Mouse (Mus musculus) spleen, adult 2 months (tissue): ENCODE measurements around the gene Ctrb1. TPM values are rescaled to one million over a fixed set of nuclear protein-coding genes. Genes with fewer than 3 reads are reported as not detected.

Experiments used
- DNase-seq, 2 experiments: peaks; one replicate each; pipeline versions ENCODE4 v3.0.0 to v3.0.0-alpha.2; 2012 to 2021; ENCODE audit warnings: low spot score in 2 of 2, low read depth in 1 of 2
- H3K27ac ChIP-seq: fragments of 200-500 bp; 2 replicates; pipeline ENCODE4 v1.5.1; 2012; ENCODE audit warnings: low read length, inconsistent platforms; ENCODE audit not compliant: insufficient read depth
- H3K27me3 ChIP-seq: fragments of 200-500 bp; 2 replicates; pipeline ENCODE4 v1.6.1; 2012; ENCODE audit warnings: mild to moderate bottlenecking, moderate library complexity, low read length, inconsistent platforms; ENCODE audit not compliant: control insufficient read depth, insufficient read depth
- H3K36me3 ChIP-seq: fragments of 200-500 bp; 2 replicates; pipeline ENCODE4 v1.6.1; 2012; ENCODE audit warnings: mild to moderate bottlenecking, low read length, inconsistent platforms; ENCODE audit not compliant: control insufficient read depth, insufficient read depth
- H3K4me1 ChIP-seq: fragments of 200-500 bp; 2 replicates; pipeline ENCODE4 v1.6.1; 2011; ENCODE audit warnings: inconsistent platforms; ENCODE audit not compliant: control insufficient read depth, insufficient read depth, insufficient read length
- H3K4me3 ChIP-seq: fragments of 200-500 bp; 2 replicates; pipeline ENCODE4 v1.5.1; 2011; ENCODE audit warnings: mild to moderate bottlenecking, inconsistent platforms; ENCODE audit not compliant: insufficient read depth, insufficient read length; ENCODE audit errors: extremely low read depth
- CTCF ChIP-seq: fragments of 200-500 bp; IDR thresholded peaks from 2 replicates; pipeline ENCODE4 v1.5.1; 2011; ENCODE audit warnings: mild to moderate bottlenecking, inconsistent platforms; ENCODE audit not compliant: insufficient read depth, insufficient read length, insufficient replicate concordance; ENCODE audit errors: extremely low read depth
- POLR2A ChIP-seq: fragments of 200-500 bp; IDR thresholded peaks from 2 replicates; pipeline ENCODE4 v1.6.1; 2011; ENCODE audit warnings: low read depth, low read length, inconsistent platforms
- WGBS: fragments of 180-500 bp; shearing (Covaris S2); methylation state at CpG from one replicate; pipeline ENCODE4 v1.1.7; 2018; 5-methylcytosine and 5-hydroxymethylcytosine counted together
- polyA plus RNA-seq: library from polyadenylated mRNA; depleted of rRNA; stranded (reverse); fragments of >200 nt; gene quantifications from 2 replicates; pipeline ENCODE4 v1.2.3, GENCODE M21; 2012; rRNA removed

The Ctrb1 gene
- polyA plus RNA-seq, result 23,675 and 41,549 TPM in 2 replicates

- Histone ChIP-seq H3K27me3 (no peaks in the 10 kb centered on the region), H3K4me3 (no peak within 1 kb of the TSS)
Measured at GRCm38 (mm10) chr8:111690960-111691445, at the start of gene Ctrb1. Gene Ctrb1 (minus strand): TSS chr8:111691010.

GRCm38 (mm10) chr8:111740301-111740711 lies 49.5 kb upstream of the Ctrb1 start:
- no peak for DNase-seq
- TF ChIP-seq CTCF (no peak), POLR2A (no peak)
- WGBS, result 82% methylated on average over 7 of the region's 7 CpGs
- H3K4me3 ChIP-seq, result no peak overlapping the region
- H3K36me3 ChIP-seq, result no peaks in the 10 kb centered on the region
- H3K4me1 ChIP-seq, result no peaks in the 10 kb centered on the region; the same call in 1 of the 2 replicates
- H3K27ac ChIP-seq, result no peak overlapping the region
- H3K27me3 ChIP-seq, result peaks cover 12% of the 10 kb centered on the region

More at GRCm38 (mm10) chr8:111690960-111691445, at the start of gene Ctrb1:
- no peak for DNase-seq
- Histone ChIP-seq H3K4me1 (no peaks in the 10 kb centered on the region), H3K36me3 (no peaks in the 10 kb centered on the region), H3K27ac (no peak within 1 kb of the TSS)
- WGBS, result 85% methylated on average over 2 of the region's 2 CpGs
- TF ChIP-seq CTCF, result no peak
- no peak for TF ChIP-seq POLR2A

- WGBS, result 26% methylated on average over 7 of the region's 7 CpGs
- peaks cover 12% of the 10 kb centered on the region for H3K27me3 ChIP-seq
- no peak for TF ChIP-seq POLR2A
- no peaks in the 10 kb centered on the region for H3K36me3 ChIP-seq
- no peak overlapping the region; the same call in 1 of the 2 replicates for H3K27ac ChIP-seq
- DNase-seq, result no peak
- no peaks in the 10 kb centered on the region; the same call in 1 of the 2 replicates for H3K4me1 ChIP-seq
- H3K4me3 ChIP-seq, result no peak overlapping the region
Measured at GRCm38 (mm10) chr8:111739604-111740003, 48.8 kb upstream of the Ctrb1 start.

GRCm38 (mm10) chr8:111738867-111739266 lies 48.1 kb upstream of the Ctrb1 start:
- no peak overlapping the region for H3K27ac ChIP-seq
- TF ChIP-seq POLR2A (no peak), CTCF (no peak)

GRCm38 (mm10) chr8:111736321-111736720 lies 45.5 kb upstream of the Ctrb1 start:
- Histone ChIP-seq H3K27me3 (peaks cover 9% of the 10 kb centered on the region), H3K4me1 (peaks cover 3% of the 10 kb centered on the region; the same call in 1 of the 2 replicates), H3K27ac (peak overlapping the region; percentile 23; the same call in 1 of the 2 replicates), H3K36me3 (no peaks in the 10 kb centered on the region), H3K4me3 (no peak overlapping the region)
- no peak for TF ChIP-seq CTCF
- 74% methylated on average over 7 of the region's 7 CpGs for WGBS
- DNase-seq, result no peak

More at GRCm38 (mm10) chr8:111738867-111739266, 48.1 kb upstream of the Ctrb1 start:
- Histone ChIP-seq H3K36me3 (no peaks in the 10 kb centered on the region), H3K27me3 (peaks cover 10% of the 10 kb centered on the region), H3K4me3 (no peak overlapping the region), H3K4me1 (no peaks in the 10 kb centered on the region; the same call in 1 of the 2 replicates)
- WGBS, result 62% methylated on average over 6 of the region's 6 CpGs
- DNase-seq, result no peak

- 67% methylated on average over 4 of the region's 4 CpGs for WGBS
- TF ChIP-seq POLR2A, result no peak
- no peak for TF ChIP-seq CTCF
- peaks cover 14% of the 10 kb centered on the region for H3K27me3 ChIP-seq
- peaks cover 6% of the 10 kb centered on the region; the same call in 1 of the 2 replicates for H3K4me1 ChIP-seq
- H3K36me3 ChIP-seq, result no peaks in the 10 kb centered on the region
- no peak for DNase-seq
- peak overlapping the region; percentile 0; the same call in 1 of the 2 replicates for H3K27ac ChIP-seq
- H3K4me3 ChIP-seq, result no peak overlapping the region
Measured at GRCm38 (mm10) chr8:111735791-111736190, 45.0 kb upstream of the Ctrb1 start.

- H3K4me1 ChIP-seq, result peaks cover 6% of the 10 kb centered on the region; the same call in 1 of the 2 replicates
- H3K36me3 ChIP-seq, result no peaks in the 10 kb centered on the region
- 46% methylated on average over 8 of the region's 8 CpGs for WGBS
- H3K27ac ChIP-seq, result peak overlapping the region; percentile 60
- H3K27me3 ChIP-seq, result peaks cover 16% of the 10 kb centered on the region
- TF ChIP-seq CTCF (no peak), POLR2A (no peak)
- no peak for DNase-seq
- H3K4me3 ChIP-seq, result no peak overlapping the region
Measured at GRCm38 (mm10) chr8:111735335-111735761, 44.5 kb upstream of the Ctrb1 start.
